In genomic region chr4:41759656-41760287, GRCm38 (mm10) we compare ENCODE assay signal across 10 mouse cellular contexts. TPM values are rescaled to one million over a fixed set of nuclear protein-coding genes. Genes with fewer than 3 reads are reported as not detected.
DNase-seq lines count a peak whose midpoint lies in the region; ATAC-seq and TF ChIP-seq lines count a peak whose summit lies in the region.
"Had no signal": no experiment of that assay in that cellular context is flagged by ENCODE, and none has a peak within 500 bp of the region (broad histone marks: within the 10 kb centered on the region; RNA-seq: fewer than 3 reads in every experiment).

No protein-coding gene starts in this region.

- intact Hi-C loops in gastrocnemius, adult 2 months (cut with DNase I): loop anchor here (10.0 kb wide), 1 partner anchor 1195 kb away; no protein-coding TSS in a partner anchor

- no peak for DNase-seq in gastrocnemius, adult 2 months
- DNase-seq in gastrocnemius, postnatal 25 days: no peak
- DNase-seq in R1 (ENCODE audit: low read depth, low spot score): peak; percentile 24
- DNase-seq in hindbrain, embryonic 11.5 days (ENCODE audit: low spot score): peak; percentile 6
- no peak for DNase-seq in thymus, postnatal 36 days
- DNase-seq in gastrocnemius, adult 8-10 months (ENCODE audit: low spot score in 2 of 2): no peak
- DNase-seq in frontal cortex, postnatal 25 days (ENCODE audit: low spot score in 2 of 2): no peak

- peaks cover 2% of the 10 kb centered on the region; the same call in 1 of the 2 replicates for H3K4me1 ChIP-seq in hindbrain, embryonic 11.5 days (replicated peaks; ENCODE audit: control insufficient read depth, insufficient read depth, low read length)
- H3K4me1 ChIP-seq in liver, embryonic 15.5 days (replicated peaks): peaks cover 67% of the 10 kb centered on the region

- no peak for TF ChIP-seq CTCF in gastrocnemius, adult 2 months (IDR thresholded peaks at IDR 0.05)

- H3K4me2 ChIP-seq in hindbrain, embryonic 11.5 days (replicated peaks; ENCODE audit: low read depth, low read length): peak overlapping the region; percentile 40
- peak overlapping the region; percentile 63 for H3K4me2 ChIP-seq in liver, embryonic 15.5 days

- peak overlapping the region; percentile 44 for H3K9ac ChIP-seq in hindbrain, embryonic 11.5 days (ENCODE audit: low read depth, low read length)
- peak overlapping the region; percentile 29 for H3K9ac ChIP-seq in liver, embryonic 15.5 days

- 43% methylated on average over 6 of the region's 6 CpGs for WGBS in hindbrain, embryonic 11.5 days
- WGBS in liver, embryonic 15.5 days (ENCODE audit: insufficient replicate concordance): 28% methylated on average over 6 of the region's 6 CpGs

- no peaks in the 10 kb centered on the region for H3K27me3 ChIP-seq in hindbrain, embryonic 11.5 days (ENCODE audit: control insufficient read depth, insufficient read depth, low read length)
- H3K27me3 ChIP-seq in liver, embryonic 15.5 days: no peaks in the 10 kb centered on the region
- H3K27me3 ChIP-seq: CH12.LX had no signal

- no peaks in the 10 kb centered on the region for H3K36me3 ChIP-seq in hindbrain, embryonic 11.5 days (ENCODE audit: control insufficient read depth, insufficient read depth, low read length)
- peaks cover 24% of the 10 kb centered on the region for H3K36me3 ChIP-seq in liver, embryonic 15.5 days (replicated peaks)

- H3K9me3 ChIP-seq in hindbrain, embryonic 11.5 days (ENCODE audit: control insufficient read depth, low read length): no peaks in the 10 kb centered on the region
- H3K9me3 ChIP-seq in liver, embryonic 15.5 days (replicated peaks): no peaks in the 10 kb centered on the region

- no peak for ATAC-seq in hindbrain, embryonic 11.5 days (ENCODE audit: low FRiP score)
- ATAC-seq in liver, embryonic 15.5 days (ENCODE audit: insufficient read depth): peak; percentile 8

- peak overlapping the region; percentile 85 for H3K4me3 ChIP-seq in gastrocnemius, adult 2 months
- peak overlapping the region; percentile 36 for H3K4me3 ChIP-seq in hindbrain, embryonic 11.5 days (ENCODE audit: low read depth, low read length)
- peak overlapping the region; percentile 44 for H3K4me3 ChIP-seq in liver, embryonic 15.5 days (replicated peaks)

- H3K27ac ChIP-seq in gastrocnemius, adult 2 months: peak overlapping the region; percentile 96
- H3K27ac ChIP-seq in hindbrain, embryonic 11.5 days (ENCODE audit: low read depth, low read length): peak overlapping the region; percentile 43; the same call in 1 of the 2 replicates
- peak overlapping the region; percentile 84 for H3K27ac ChIP-seq in liver, embryonic 15.5 days (replicated peaks)

RNA-seq across cellular contexts. Expression of gene Sigmar1, which starts 3.8 kb away (rescaled TPM):
- total RNA-seq in gastrocnemius, adult 2 months (2021): 10 to 100 TPM in 1 of 2 experiments, 1 to 10 TPM in 1; 8.2 to 13.3 TPM
- total RNA-seq in gastrocnemius, postnatal 25 days (2021): 10 to 100 TPM in 1 of 2 experiments, 1 to 10 TPM in 1; 8.4 to 11.9 TPM
- 71.5 and 71.9 TPM in 2 replicates for polyA plus RNA-seq in hindbrain, embryonic 11.5 days (2014; fragmentation: Nextera tagmentation; extraction: Ambion mirVana)
- 47.3 and 59.1 TPM in 2 replicates for polyA plus RNA-seq in liver, embryonic 15.5 days (2015; fragmentation: Nextera tagmentation; extraction: Ambion mirVana)
- 1 to 10 TPM; 5.9 to 8.9 (median 6.7) TPM for total RNA-seq in gastrocnemius, adult 8-10 months (2022)

RNA-seq across cellular contexts. Expression of gene Galt, which starts 4.7 kb away (rescaled TPM):
- 10 to 100 TPM; 27.0 to 41.1 TPM for total RNA-seq in gastrocnemius, adult 2 months (2021)
- total RNA-seq in gastrocnemius, postnatal 25 days (2021): 10 to 100 TPM; 33.6 to 36.1 TPM
- 24.0 and 26.1 TPM in 2 replicates for polyA plus RNA-seq in hindbrain, embryonic 11.5 days (2014; fragmentation: Nextera tagmentation; extraction: Ambion mirVana)
- 29.9 and 36.0 TPM in 2 replicates for polyA plus RNA-seq in liver, embryonic 15.5 days (2015; fragmentation: Nextera tagmentation; extraction: Ambion mirVana)
- total RNA-seq in gastrocnemius, adult 8-10 months (2022): 10 to 100 TPM; 26.3 to 29.3 (median 27.4) TPM

RNA-seq across cellular contexts. Expression of gene Ccl27a, which starts 14.3 kb away (rescaled TPM):
- 10 to 100 TPM; 15.4 to 19.2 TPM for total RNA-seq in gastrocnemius, adult 2 months (2021)
- 10 to 100 TPM; 19.6 to 24.2 TPM for total RNA-seq in gastrocnemius, postnatal 25 days (2021)
- 79.4 and 84.8 TPM in 2 replicates for polyA plus RNA-seq in hindbrain, embryonic 11.5 days (2014; fragmentation: Nextera tagmentation; extraction: Ambion mirVana)
- polyA plus RNA-seq in liver, embryonic 15.5 days (2015; fragmentation: Nextera tagmentation; extraction: Ambion mirVana): 7.3 and 8.2 TPM in 2 replicates
- total RNA-seq in gastrocnemius, adult 8-10 months (2022): 10 to 100 TPM; 15.0 to 21.0 (median 18.9) TPM

RNA-seq across cellular contexts. Expression of gene Arid3c, which starts 28.8 kb away (rescaled TPM):
- not detected for total RNA-seq in gastrocnemius, adult 2 months (2021)
- total RNA-seq in gastrocnemius, postnatal 25 days (2021): not detected
- 0.68 and 0.93 TPM in 2 replicates for polyA plus RNA-seq in hindbrain, embryonic 11.5 days (2014; fragmentation: Nextera tagmentation; extraction: Ambion mirVana)
- not detected in 2 replicates for polyA plus RNA-seq in liver, embryonic 15.5 days (2015; fragmentation: Nextera tagmentation; extraction: Ambion mirVana)
- total RNA-seq in gastrocnemius, adult 8-10 months (2022): not detected
- total RNA-seq: CH12.LX; hematopoietic stem cell, adult 5-6 weeks had no signal

RNA-seq across cellular contexts. Expression of gene Dctn3, which starts 36.8 kb away (rescaled TPM):
- 10 to 100 TPM; 40.6 to 42.4 TPM for total RNA-seq in gastrocnemius, adult 2 months (2021)
- total RNA-seq in gastrocnemius, postnatal 25 days (2021): 10 to 100 TPM; 38.5 to 40.6 TPM
- 187 and 192 TPM in 2 replicates for polyA plus RNA-seq in hindbrain, embryonic 11.5 days (2014; fragmentation: Nextera tagmentation; extraction: Ambion mirVana)
- polyA plus RNA-seq in liver, embryonic 15.5 days (2015; fragmentation: Nextera tagmentation; extraction: Ambion mirVana): 64.1 and 67.2 TPM in 2 replicates
- total RNA-seq in gastrocnemius, adult 8-10 months (2022): 10 to 100 TPM; 39.1 to 50.9 (median 40.7) TPM

Comparison
In these comparisons a context has a peak if more than half of its experiments do, and no peak if none do; other contexts are left out.
1. DNase-seq: peak in R1 (single experiment) and hindbrain, embryonic 11.5 days (single experiment); none in gastrocnemius, adult 2 months (single experiment), gastrocnemius, postnatal 25 days (single experiment), thymus, postnatal 36 days (0 of 2), gastrocnemius, adult 8-10 months (0 of 2) and frontal cortex, postnatal 25 days (0 of 2).
2. H3K27ac ChIP-seq: peak in every context shown above with its lines; median percentile 96 in gastrocnemius, adult 2 months; 84 in liver, embryonic 15.5 days; 43 in hindbrain, embryonic 11.5 days.
3. Peak in every context shown above with its lines, with median percentiles within 50 percentile points of each other: H3K4me3 ChIP-seq.